Mouse (Mus musculus): ENCODE results near the gene Olfr799. TPM values are rescaled to one million over a fixed set of nuclear protein-coding genes. Genes with fewer than 3 reads are reported as not detected.

Olfr799 gene
- total and polyA plus RNA-seq, 3 experiments, result not detected

DNA sequence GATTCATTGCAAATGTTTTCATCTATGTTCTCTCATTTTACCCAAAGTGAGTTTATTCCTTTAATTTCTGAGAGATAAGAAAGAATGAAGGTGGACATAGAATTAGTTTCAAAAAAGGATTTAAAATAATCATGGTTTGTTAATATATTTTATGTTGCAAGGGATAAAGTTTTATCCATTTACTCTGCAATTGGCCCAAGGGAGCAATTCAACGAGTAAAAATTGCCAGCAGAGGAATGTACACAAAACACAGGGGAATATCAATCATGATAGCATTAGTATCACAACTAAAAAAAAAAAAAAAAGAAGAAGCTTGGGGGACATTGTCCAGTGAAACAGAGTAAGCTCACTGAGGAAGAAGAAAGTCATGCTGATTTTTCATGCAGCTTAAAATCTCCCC lies 50.8 kb downstream of the Olfr799 start, which contains the start of gene Olfr802:
Gene Olfr802, minus strand, starts transcription at position 101 of the 400 bp plus-strand sequence.
- Histone ChIP-seq H3K27ac (ENCODE audit: control insufficient read depth, low read depth, low read length) (no peak within 1 kb of the TSS), H3K36me3 (ENCODE audit: control insufficient read depth in 1 of 2, insufficient read depth in 2 of 2, low read length in 2 of 2) (no peaks in the 10 kb centered on the region), H3K27me3 (ENCODE audit: control insufficient read depth in 1 of 2, insufficient read depth in 2 of 2, low read length in 2 of 2) (no peaks in the 10 kb centered on the region), H3K4me3 (ENCODE audit: control insufficient read depth in 1 of 2, insufficient read depth in 1 of 2, low read depth in 2 of 2, low read length in 2 of 2) (no peak within 1 kb of the TSS), H3K9me3 (replicated peaks; ENCODE audit: insufficient read depth, low read length) (no peaks in the 10 kb centered on the region), H3K9ac (ENCODE audit: control insufficient read depth, low read depth, low read length, poor library complexity, severe bottlenecking) (no peak within 1 kb of the TSS), H3K79me2 (ENCODE audit: control insufficient read depth, insufficient read depth, low read length, poor library complexity) (no peaks in the 10 kb centered on the region), H3K4me1 (ENCODE audit: control insufficient read depth in 1 of 2, insufficient read depth in 2 of 2, low read length in 2 of 2) (no peaks in the 10 kb centered on the region)
- DNase-seq (ENCODE audit: low read depth, low spot score), result no peak
- TF ChIP-seq EP300 (IDR thresholded peaks at IDR 0.05; ENCODE audit: low read depth in 1 of 2, low read length in 2 of 2) (no peak), UBTF (IDR thresholded peaks at IDR 0.05; ENCODE audit: borderline replicate concordance, insufficient read depth, low read depth, low read length) (no peak), ZKSCAN1 (IDR thresholded peaks at IDR 0.05; ENCODE audit: low read depth, low read length) (no peak)

DNA sequence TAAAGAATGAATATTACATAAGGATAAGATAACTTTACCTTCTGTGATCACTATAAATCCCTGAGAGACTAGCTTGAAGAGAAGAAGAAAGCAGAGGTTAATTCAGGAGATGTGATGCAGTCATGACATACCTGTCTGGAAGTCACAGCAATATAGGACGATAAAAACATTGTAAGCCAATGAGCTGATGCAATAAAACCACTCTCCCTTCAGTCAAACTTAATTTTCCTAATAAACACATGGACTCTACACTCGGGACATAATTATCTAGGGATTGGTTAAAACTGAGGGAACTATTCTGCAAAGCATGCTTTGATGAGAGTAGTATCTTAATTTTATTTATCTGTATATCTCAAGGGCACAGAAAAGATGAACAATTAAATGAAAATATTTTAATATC lies 56.9 kb downstream of the Olfr799 start, which contains the start of gene Olfr803:
Gene Olfr803, minus strand, starts transcription at position 101 of the 400 bp plus-strand sequence.
- Histone ChIP-seq H3K4me1 (ENCODE audit: control insufficient read depth in 1 of 2, insufficient read depth in 2 of 2, low read length in 2 of 2) (no peaks in the 10 kb centered on the region), H3K9ac (ENCODE audit: control insufficient read depth, low read depth, low read length, poor library complexity, severe bottlenecking) (no peak within 1 kb of the TSS), H3K4me3 (ENCODE audit: control insufficient read depth in 1 of 2, insufficient read depth in 1 of 2, low read depth in 2 of 2, low read length in 2 of 2) (no peak within 1 kb of the TSS), H3K79me2 (ENCODE audit: control insufficient read depth, insufficient read depth, low read length, poor library complexity) (no peaks in the 10 kb centered on the region), H3K27me3 (ENCODE audit: control insufficient read depth in 1 of 2, insufficient read depth in 2 of 2, low read length in 2 of 2) (no peaks in the 10 kb centered on the region), H3K36me3 (ENCODE audit: control insufficient read depth in 1 of 2, insufficient read depth in 2 of 2, low read length in 2 of 2) (no peaks in the 10 kb centered on the region), H3K27ac (ENCODE audit: control insufficient read depth, low read depth, low read length) (no peak within 1 kb of the TSS), H3K9me3 (replicated peaks; ENCODE audit: insufficient read depth, low read length) (no peaks in the 10 kb centered on the region)
- TF ChIP-seq ELF1 (IDR thresholded peaks at IDR 0.05; ENCODE audit: low read depth, low read length) (no peak), MXI1 (IDR thresholded peaks at IDR 0.05; ENCODE audit: low read depth, low read length) (no peak), ZMIZ1 (IDR thresholded peaks at IDR 0.05; ENCODE audit: low read depth, low read length) (no peak), JUND (IDR thresholded peaks at IDR 0.05; ENCODE audit: low read depth, low read length) (no peak), SIN3A (IDR thresholded peaks at IDR 0.05; ENCODE audit: low read length) (no peak), NRF1 (IDR thresholded peaks at IDR 0.05; ENCODE audit: insufficient read depth, low read depth, low read length, poor library complexity, severe bottlenecking) (no peak), TBP (IDR thresholded peaks at IDR 0.05; ENCODE audit: low read depth, low read length) (no peak), MYB (IDR thresholded peaks at IDR 0.05; ENCODE audit: low read depth, low read length) (no peak), CHD2 (IDR thresholded peaks at IDR 0.05; ENCODE audit: low read length) (no peak), MYC (IDR thresholded peaks at IDR 0.05; ENCODE audit: low read depth, low read length) (no peak), GATA1 (IDR thresholded peaks at IDR 0.05; ENCODE audit: low read depth, low read length) (no peak), CHD1 (IDR thresholded peaks at IDR 0.05; ENCODE audit: low read depth, low read length) (no peak), RCOR1 (IDR thresholded peaks at IDR 0.05; ENCODE audit: low read depth, low read length) (no peak), POLR2A (IDR thresholded peaks at IDR 0.05; ENCODE audit: control insufficient read depth in 1 of 2, insufficient read depth in 1 of 2, low read depth in 1 of 2, low read length in 2 of 2, poor library complexity in 1 of 2) (no peak), EP300 (IDR thresholded peaks at IDR 0.05; ENCODE audit: low read depth in 1 of 2, low read length in 2 of 2) (no peak), USF2 (IDR thresholded peaks at IDR 0.05; ENCODE audit: borderline replicate concordance in 1 of 2, insufficient read depth in 1 of 2, low read depth in 1 of 2, low read length in 2 of 2) (no peak), CTCF (IDR thresholded peaks at IDR 0.05 in 2 of 3, conservative IDR thresholded peaks at IDR 0.05 in 1 of 3; ENCODE audit: control insufficient read depth in 1 of 3, insufficient read depth in 1 of 3, low read depth in 2 of 3, low read length in 3 of 3, poor library complexity in 1 of 3, severe bottlenecking in 1 of 3) (no peak), MAFK (IDR thresholded peaks at IDR 0.05; ENCODE audit: borderline replicate concordance, low read depth, low read length) (no peak), ETS1 (IDR thresholded peaks at IDR 0.05; ENCODE audit: low read depth, low read length) (no peak), GABPA (IDR thresholded peaks at IDR 0.05; ENCODE audit: low read depth, low read length) (no peak)
- DNase-seq (ENCODE audit: low read depth, low spot score), result no peak

Other genes with a start within 250 kb of the Olfr799 start
- not detected in 2 replicates for gene Olfr785, start 232.1 kb upstream of the Olfr799 start, total RNA-seq (2012; rRNA removed)
- gene Olfr785, start 232.1 kb upstream of the Olfr799 start, polyA plus RNA-seq (2012; ENCODE audit: insufficient read depth in 1 of 2, insufficient read length in 2 of 2, low read depth in 1 of 2, low replicate concordance in 2 of 2, missing spikeins in 1 of 2), result not detected
- not detected in 2 replicates for gene Olfr786, start 210.2 kb upstream of the Olfr799 start, total RNA-seq (2012; rRNA removed)
- gene Olfr786, start 210.2 kb upstream of the Olfr799 start, polyA plus RNA-seq (2012; ENCODE audit: insufficient read depth in 1 of 2, insufficient read length in 2 of 2, low read depth in 1 of 2, low replicate concordance in 2 of 2, missing spikeins in 1 of 2), result not detected
- gene Olfr787, start 175.6 kb upstream of the Olfr799 start, total RNA-seq (2012; rRNA removed), result not detected in 2 replicates
- not detected for gene Olfr787, start 175.6 kb upstream of the Olfr799 start, polyA plus RNA-seq (2012; ENCODE audit: insufficient read depth in 1 of 2, insufficient read length in 2 of 2, low read depth in 1 of 2, low replicate concordance in 2 of 2, missing spikeins in 1 of 2)
- gene Olfr788, start 166.5 kb upstream of the Olfr799 start, total RNA-seq (2012; rRNA removed), result not detected in 2 replicates
- not detected for gene Olfr788, start 166.5 kb upstream of the Olfr799 start, polyA plus RNA-seq (2012; ENCODE audit: insufficient read depth in 1 of 2, insufficient read length in 2 of 2, low read depth in 1 of 2, low replicate concordance in 2 of 2, missing spikeins in 1 of 2)
- gene Olfr789, start 152.7 kb upstream of the Olfr799 start, total RNA-seq (2012; rRNA removed), result not detected in 2 replicates
- not detected for gene Olfr789, start 152.7 kb upstream of the Olfr799 start, polyA plus RNA-seq (2012; ENCODE audit: insufficient read depth in 1 of 2, insufficient read length in 2 of 2, low read depth in 1 of 2, low replicate concordance in 2 of 2, missing spikeins in 1 of 2)
- gene Olfr790, start 139.0 kb upstream of the Olfr799 start, total RNA-seq (2012; rRNA removed), result not detected in 2 replicates
- gene Olfr790, start 139.0 kb upstream of the Olfr799 start, polyA plus RNA-seq (2012; ENCODE audit: insufficient read depth in 1 of 2, insufficient read length in 2 of 2, low read depth in 1 of 2, low replicate concordance in 2 of 2, missing spikeins in 1 of 2), result not detected
- gene Olfr791, start 115.7 kb upstream of the Olfr799 start, total RNA-seq (2012; rRNA removed), result not detected in 2 replicates
- gene Olfr791, start 115.7 kb upstream of the Olfr799 start, polyA plus RNA-seq (2012; ENCODE audit: insufficient read depth in 1 of 2, insufficient read length in 2 of 2, low read depth in 1 of 2, low replicate concordance in 2 of 2, missing spikeins in 1 of 2), result not detected
- not detected in 2 replicates for gene Olfr792, start 98.3 kb upstream of the Olfr799 start, total RNA-seq (2012; rRNA removed)
- gene Olfr792, start 98.3 kb upstream of the Olfr799 start, polyA plus RNA-seq (2012; ENCODE audit: insufficient read depth in 1 of 2, insufficient read length in 2 of 2, low read depth in 1 of 2, low replicate concordance in 2 of 2, missing spikeins in 1 of 2), result not detected
- gene Olfr794, start 69.8 kb upstream of the Olfr799 start, total RNA-seq (2012; rRNA removed), result not detected in 2 replicates
- gene Olfr794, start 69.8 kb upstream of the Olfr799 start, polyA plus RNA-seq (2012; ENCODE audit: insufficient read depth in 1 of 2, insufficient read length in 2 of 2, low read depth in 1 of 2, low replicate concordance in 2 of 2, missing spikeins in 1 of 2), result not detected
- gene Olfr796, start 24.9 kb upstream of the Olfr799 start, total RNA-seq (2012; rRNA removed), result not detected in 2 replicates
- gene Olfr796, start 24.9 kb upstream of the Olfr799 start, polyA plus RNA-seq (2012; ENCODE audit: insufficient read depth in 1 of 2, insufficient read length in 2 of 2, low read depth in 1 of 2, low replicate concordance in 2 of 2, missing spikeins in 1 of 2), result not detected
- not detected in 2 replicates for gene Olfr798, start 9.6 kb upstream of the Olfr799 start, total RNA-seq (2012; rRNA removed)
- gene Olfr798, start 9.6 kb upstream of the Olfr799 start, polyA plus RNA-seq (2012; ENCODE audit: insufficient read depth in 1 of 2, insufficient read length in 2 of 2, low read depth in 1 of 2, low replicate concordance in 2 of 2, missing spikeins in 1 of 2), result not detected
- gene Olfr800, start 20.2 kb downstream of the Olfr799 start, total RNA-seq (2012; rRNA removed), result not detected in 2 replicates
- not detected for gene Olfr800, start 20.2 kb downstream of the Olfr799 start, polyA plus RNA-seq (2012; ENCODE audit: insufficient read depth in 1 of 2, insufficient read length in 2 of 2, low read depth in 1 of 2, low replicate concordance in 2 of 2, missing spikeins in 1 of 2)
- gene Olfr801, start 36.4 kb downstream of the Olfr799 start, total RNA-seq (2012; rRNA removed), result not detected in 2 replicates
- gene Olfr801, start 36.4 kb downstream of the Olfr799 start, polyA plus RNA-seq (2012; ENCODE audit: insufficient read depth in 1 of 2, insufficient read length in 2 of 2, low read depth in 1 of 2, low replicate concordance in 2 of 2, missing spikeins in 1 of 2), result not detected
- not detected in 2 replicates for gene Olfr802, start 50.7 kb downstream of the Olfr799 start, total RNA-seq (2012; rRNA removed)
- gene Olfr802, start 50.7 kb downstream of the Olfr799 start, polyA plus RNA-seq (2012; ENCODE audit: insufficient read depth in 1 of 2, insufficient read length in 2 of 2, low read depth in 1 of 2, low replicate concordance in 2 of 2, missing spikeins in 1 of 2), result not detected
- not detected in 2 replicates for gene Olfr803, start 56.8 kb downstream of the Olfr799 start, total RNA-seq (2012; rRNA removed)
- gene Olfr803, start 56.8 kb downstream of the Olfr799 start, polyA plus RNA-seq (2012; ENCODE audit: insufficient read depth in 1 of 2, insufficient read length in 2 of 2, low read depth in 1 of 2, low replicate concordance in 2 of 2, missing spikeins in 1 of 2), result under 1 TPM in 1 of 2 experiments, not detected in 1; 0.03 TPM
- gene Olfr804, start 65.7 kb downstream of the Olfr799 start, total RNA-seq (2012; rRNA removed), result not detected in 2 replicates
- not detected for gene Olfr804, start 65.7 kb downstream of the Olfr799 start, polyA plus RNA-seq (2012; ENCODE audit: insufficient read depth in 1 of 2, insufficient read length in 2 of 2, low read depth in 1 of 2, low replicate concordance in 2 of 2, missing spikeins in 1 of 2)
- gene Olfr805, start 91.9 kb downstream of the Olfr799 start, total RNA-seq (2012; rRNA removed), result not detected in 2 replicates
- not detected for gene Olfr805, start 91.9 kb downstream of the Olfr799 start, polyA plus RNA-seq (2012; ENCODE audit: insufficient read depth in 1 of 2, insufficient read length in 2 of 2, low read depth in 1 of 2, low replicate concordance in 2 of 2, missing spikeins in 1 of 2)
- not detected in 2 replicates for gene Olfr806, start 104.4 kb downstream of the Olfr799 start, total RNA-seq (2012; rRNA removed)
- gene Olfr806, start 104.4 kb downstream of the Olfr799 start, polyA plus RNA-seq (2012; ENCODE audit: insufficient read depth in 1 of 2, insufficient read length in 2 of 2, low read depth in 1 of 2, low replicate concordance in 2 of 2, missing spikeins in 1 of 2), result not detected
- not detected in 2 replicates for gene Olfr807, start 120.3 kb downstream of the Olfr799 start, total RNA-seq (2012; rRNA removed)
- not detected for gene Olfr807, start 120.3 kb downstream of the Olfr799 start, polyA plus RNA-seq (2012; ENCODE audit: insufficient read depth in 1 of 2, insufficient read length in 2 of 2, low read depth in 1 of 2, low replicate concordance in 2 of 2, missing spikeins in 1 of 2)
- not detected in 2 replicates for gene Olfr808, start 128.0 kb downstream of the Olfr799 start, total RNA-seq (2012; rRNA removed)
- gene Olfr808, start 128.0 kb downstream of the Olfr799 start, polyA plus RNA-seq (2012; ENCODE audit: insufficient read depth in 1 of 2, insufficient read length in 2 of 2, low read depth in 1 of 2, low replicate concordance in 2 of 2, missing spikeins in 1 of 2), result not detected
- not detected in 2 replicates for gene Olfr809, start 137.2 kb downstream of the Olfr799 start, total RNA-seq (2012; rRNA removed)
- gene Olfr809, start 137.2 kb downstream of the Olfr799 start, polyA plus RNA-seq (2012; ENCODE audit: insufficient read depth in 1 of 2, insufficient read length in 2 of 2, low read depth in 1 of 2, low replicate concordance in 2 of 2, missing spikeins in 1 of 2), result not detected
- gene Olfr810, start 157.4 kb downstream of the Olfr799 start, total RNA-seq (2012; rRNA removed), result not detected in 2 replicates
- not detected for gene Olfr810, start 157.4 kb downstream of the Olfr799 start, polyA plus RNA-seq (2012; ENCODE audit: insufficient read depth in 1 of 2, insufficient read length in 2 of 2, low read depth in 1 of 2, low replicate concordance in 2 of 2, missing spikeins in 1 of 2)
- gene Olfr811, start 166.9 kb downstream of the Olfr799 start, total RNA-seq (2012; rRNA removed), result not detected in 2 replicates
- gene Olfr811, start 166.9 kb downstream of the Olfr799 start, polyA plus RNA-seq (2012; ENCODE audit: insufficient read depth in 1 of 2, insufficient read length in 2 of 2, low read depth in 1 of 2, low replicate concordance in 2 of 2, missing spikeins in 1 of 2), result not detected
- not detected in 2 replicates for gene Olfr812, start 208.6 kb downstream of the Olfr799 start, total RNA-seq (2012; rRNA removed)
- not detected for gene Olfr812, start 208.6 kb downstream of the Olfr799 start, polyA plus RNA-seq (2012; ENCODE audit: insufficient read depth in 1 of 2, insufficient read length in 2 of 2, low read depth in 1 of 2, low replicate concordance in 2 of 2, missing spikeins in 1 of 2)
- not detected in 2 replicates for gene Olfr813, start 217.9 kb downstream of the Olfr799 start, total RNA-seq (2012; rRNA removed)
- not detected for gene Olfr813, start 217.9 kb downstream of the Olfr799 start, polyA plus RNA-seq (2012; ENCODE audit: insufficient read depth in 1 of 2, insufficient read length in 2 of 2, low read depth in 1 of 2, low replicate concordance in 2 of 2, missing spikeins in 1 of 2)
- not detected in 2 replicates for gene Olfr814, start 242.4 kb downstream of the Olfr799 start, total RNA-seq (2012; rRNA removed)
- gene Olfr814, start 242.4 kb downstream of the Olfr799 start, polyA plus RNA-seq (2012; ENCODE audit: insufficient read depth in 1 of 2, insufficient read length in 2 of 2, low read depth in 1 of 2, low replicate concordance in 2 of 2, missing spikeins in 1 of 2), result not detected

Data from MEL (cell line).